Mouse (Mus musculus) telencephalon, adult 2 months (tissue): ENCODE data around the gene Tcp11l2.

Experiments
- DNase-seq: peaks from one replicate; pipeline ENCODE4 v3.0.0-alpha.2; 2011; ENCODE audit warnings: low read depth, low spot score

Gene Tcp11l2

DNA sequence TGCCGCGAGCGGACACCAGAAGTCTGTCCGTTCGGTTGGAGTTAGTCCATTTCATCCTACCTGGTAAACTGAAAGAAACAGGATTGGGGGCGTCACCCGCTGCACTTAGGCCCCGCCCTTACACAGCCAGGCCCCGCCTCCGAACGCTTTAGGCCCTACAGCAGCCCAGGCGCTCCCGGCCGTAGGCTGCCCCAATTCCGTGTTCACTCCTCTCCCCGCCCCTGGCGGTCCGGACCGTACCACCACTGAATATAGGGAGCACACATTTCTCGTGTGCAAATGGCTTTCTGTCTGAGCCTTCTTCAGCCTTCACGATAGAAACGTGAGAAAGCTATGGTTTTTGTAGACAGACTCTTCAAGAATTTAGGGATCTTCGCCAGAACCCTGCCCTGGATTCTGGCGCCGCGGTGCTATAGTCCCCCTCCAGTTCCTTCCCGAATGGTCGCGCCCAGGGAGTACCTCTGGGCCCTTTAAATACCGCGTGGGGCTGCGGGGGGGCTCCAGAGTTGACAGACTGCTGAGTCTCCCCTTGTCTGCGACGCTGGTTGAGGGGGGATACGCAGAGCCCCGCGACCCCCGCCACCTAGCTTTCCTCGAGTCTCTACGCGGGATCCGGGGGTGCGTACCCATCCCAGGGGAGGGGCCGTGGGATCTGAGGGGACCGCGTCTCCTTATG lies at the start of gene Tcp11l2:
Gene Tcp11l2 (plus strand): TSS at position 232 of the 676 bp plus-strand sequence.
- peak; percentile 94 for DNase-seq

DNA sequence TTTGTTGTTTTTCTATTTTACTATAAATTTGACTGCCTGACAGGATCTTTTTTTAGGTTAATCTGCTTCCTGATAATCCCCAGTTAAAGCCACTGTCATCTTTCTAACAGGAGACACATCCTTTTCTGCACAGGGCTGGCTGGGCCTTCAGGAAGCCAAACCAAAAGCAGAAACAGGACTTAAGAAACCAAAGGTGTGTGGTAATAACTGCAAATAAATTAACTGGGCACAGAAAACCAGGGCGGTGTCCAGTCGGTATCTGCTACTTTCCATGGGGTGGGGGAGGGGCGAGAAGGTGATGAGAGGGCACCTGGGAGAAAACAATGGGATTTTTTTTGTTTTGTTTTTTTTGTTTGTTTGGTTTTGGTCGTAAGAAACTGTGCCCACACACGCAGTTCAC lies 49.4 kb upstream of the Tcp11l2 start:
- no peak for DNase-seq

DNA sequence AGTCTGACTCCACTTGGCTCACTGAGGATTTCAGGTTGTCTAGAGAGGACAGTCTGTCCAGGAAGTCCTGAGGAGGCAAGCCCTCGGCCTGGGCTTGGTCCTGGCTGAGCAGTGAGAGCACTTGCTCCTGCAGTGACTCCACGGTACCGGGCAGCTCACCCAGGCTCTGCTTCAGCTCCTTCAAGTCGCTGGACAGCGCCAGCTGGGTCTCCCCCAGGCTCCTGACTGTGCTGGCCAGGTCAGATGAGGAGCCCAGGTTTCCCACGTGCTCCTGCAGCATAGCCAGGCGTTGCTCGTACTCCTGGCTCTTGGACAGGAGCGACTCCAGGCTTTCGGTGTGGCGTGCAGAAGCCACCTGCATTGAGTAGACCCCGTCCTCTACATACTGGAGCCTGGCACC lies 48.8 kb upstream of the Tcp11l2 start:
- DNase-seq, result no peak

DNA sequence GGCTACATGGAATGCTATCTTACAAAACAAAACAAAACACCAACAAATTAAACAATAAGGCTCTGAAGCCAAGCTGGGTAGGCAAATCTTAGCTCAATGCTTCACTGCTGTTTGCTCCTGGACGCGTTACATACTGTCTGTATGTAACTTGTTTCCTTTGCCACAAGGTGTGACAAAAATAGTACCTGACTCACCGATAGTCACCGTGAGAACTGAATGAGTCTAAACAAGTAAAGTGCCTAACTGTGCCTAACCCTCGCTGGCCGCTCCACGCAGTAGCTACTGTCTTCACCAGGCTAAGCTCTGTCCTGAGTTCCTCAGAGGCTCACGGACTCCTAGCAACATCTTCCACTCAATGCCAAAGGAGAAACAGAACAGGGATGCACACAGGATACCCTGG lies 46.0 kb upstream of the Tcp11l2 start:
- DNase-seq, result no peak

DNA sequence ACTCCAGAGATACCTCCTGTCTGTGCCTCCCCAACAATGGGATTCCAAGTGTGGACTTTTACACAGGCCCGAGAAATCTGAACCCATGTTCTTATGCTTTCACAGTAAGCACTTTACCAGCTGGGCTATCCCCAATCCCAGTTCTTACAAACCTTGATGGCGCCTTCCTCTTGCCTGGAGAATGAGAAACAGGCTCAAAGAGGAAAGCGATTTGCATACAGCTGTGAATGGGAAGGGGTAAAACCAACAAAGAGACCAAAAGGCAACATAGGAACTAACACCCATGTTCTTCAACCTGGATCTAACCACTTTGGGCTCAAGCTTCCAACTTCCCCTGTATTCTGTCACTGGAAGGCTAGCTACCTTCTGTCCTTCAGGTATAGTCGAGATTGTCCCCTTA lies 44.9 kb upstream of the Tcp11l2 start:
- no peak for DNase-seq

DNA sequence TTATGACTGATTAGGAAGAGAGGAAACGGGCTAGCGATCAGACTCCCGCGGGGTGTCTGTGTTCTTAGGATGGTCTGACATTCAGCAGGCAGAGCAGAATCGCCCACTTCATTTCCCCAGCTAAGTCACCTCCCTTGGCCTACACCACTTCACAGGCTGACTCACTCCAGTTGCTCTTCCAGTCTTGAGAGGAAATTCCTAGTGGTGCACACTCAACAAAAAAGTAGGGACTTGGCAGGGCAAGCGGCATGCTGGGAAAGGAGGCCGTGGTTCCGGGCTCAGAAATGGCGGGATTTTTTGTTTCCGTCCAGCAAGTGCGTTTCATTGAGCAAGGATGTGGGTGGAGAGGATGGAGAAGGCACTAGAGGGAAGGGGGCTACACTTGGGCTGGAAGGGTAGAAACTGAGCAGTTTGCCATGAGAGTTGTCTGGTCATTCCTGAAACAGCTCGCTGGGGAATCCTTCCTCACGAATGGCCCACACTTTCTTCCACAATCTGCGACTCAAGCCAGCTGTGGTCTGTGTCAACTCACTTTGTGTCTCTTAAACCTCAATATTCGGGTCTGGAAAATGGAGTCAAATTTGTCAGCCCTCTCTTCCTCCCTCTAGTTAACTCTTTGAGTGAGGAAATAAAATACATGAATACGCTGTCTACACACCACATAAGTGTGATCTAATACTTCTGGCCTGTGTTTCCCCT lies 44.1 kb upstream of the Tcp11l2 start:
- DNase-seq, result peak; percentile 60

DNA sequence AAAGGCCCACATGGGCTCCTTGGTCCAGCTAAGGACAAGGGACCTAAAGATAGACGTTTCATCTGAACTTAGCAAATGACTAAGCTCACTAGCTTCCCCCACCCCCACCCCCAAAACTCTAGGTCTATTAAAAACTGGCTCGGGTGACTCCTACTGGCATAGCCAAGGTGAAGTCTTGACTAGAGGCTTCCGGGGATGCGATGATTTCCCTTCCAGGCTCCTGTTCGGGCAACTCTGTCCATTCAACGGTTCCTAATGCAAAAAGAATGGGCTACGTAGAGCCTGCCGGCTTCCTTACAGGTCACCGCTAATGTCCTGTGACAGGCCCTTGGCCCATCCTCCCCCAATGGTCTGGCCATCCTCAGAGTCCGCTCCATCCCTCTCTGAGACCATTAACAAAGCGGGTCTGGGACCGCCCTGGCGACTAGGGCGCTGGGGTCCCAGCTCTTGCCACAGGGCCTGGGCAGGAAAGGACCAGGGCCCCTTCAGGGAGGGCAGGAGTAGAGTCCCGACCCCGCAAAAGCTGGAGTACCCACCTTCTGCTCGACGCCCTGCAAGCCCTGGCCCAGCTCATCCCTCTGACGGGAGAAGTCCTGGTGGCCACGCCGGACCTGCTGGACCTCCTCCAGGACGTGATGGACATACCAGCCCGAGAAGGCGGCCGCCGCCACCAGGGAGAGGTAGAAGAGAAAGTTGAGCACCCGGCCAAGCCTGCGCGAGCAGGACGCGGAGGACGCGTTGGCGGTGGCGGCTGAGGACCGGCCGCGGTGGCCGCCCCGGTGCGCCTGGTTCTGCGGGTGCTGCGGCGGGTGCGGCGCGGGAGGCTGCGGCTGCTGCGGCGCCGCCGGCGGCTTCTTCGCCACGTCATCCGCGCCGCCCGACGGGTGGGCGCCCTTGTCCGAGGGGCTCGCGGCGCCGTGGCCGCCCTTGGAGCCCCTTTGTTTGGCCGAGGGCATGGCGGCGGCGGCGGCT lies 43.2 kb upstream of the Tcp11l2 start:
- DNase-seq, result no peak

DNA sequence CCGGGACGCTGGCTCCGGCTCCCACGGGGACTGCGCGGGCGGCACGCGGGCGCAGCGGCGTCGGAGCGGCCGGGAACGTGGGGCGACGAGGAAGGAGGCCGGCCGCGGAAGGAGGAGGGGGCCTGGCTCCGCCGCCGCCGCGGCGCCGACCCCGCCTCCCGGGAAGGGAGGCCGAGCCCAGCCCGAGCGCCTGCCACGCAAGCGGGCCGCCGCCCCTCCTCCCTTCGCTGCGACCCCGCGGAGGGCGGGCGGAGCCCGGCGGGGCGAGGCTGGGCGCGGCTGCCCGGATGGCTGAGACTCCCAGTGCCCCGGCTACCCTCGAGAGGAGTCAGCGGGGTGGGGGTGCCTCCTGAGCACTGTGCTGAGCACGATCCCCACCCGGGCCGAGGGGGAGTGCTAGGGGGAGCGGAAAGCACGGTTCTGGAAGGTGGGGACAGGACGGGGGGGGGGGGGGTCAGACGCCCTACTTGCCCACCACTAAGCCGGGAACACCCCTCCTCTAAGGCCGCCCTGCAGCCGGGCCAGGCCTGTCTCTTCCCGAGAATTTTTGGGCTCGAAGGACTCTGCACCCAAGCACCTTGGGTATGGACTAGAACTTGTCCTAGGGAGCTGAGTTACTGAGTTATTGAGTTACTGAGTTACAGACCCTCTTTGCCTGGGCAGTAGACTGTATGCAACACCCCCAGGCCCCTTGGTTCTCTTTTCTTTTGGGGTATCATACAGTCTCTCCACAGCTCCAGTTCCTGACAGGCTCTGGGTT lies 42.3 kb upstream of the Tcp11l2 start, which contains the start of gene Ckap4:
Gene Ckap4 (minus strand): TSS at position 151 of the 760 bp plus-strand sequence.
- DNase-seq, result no peak

DNA sequence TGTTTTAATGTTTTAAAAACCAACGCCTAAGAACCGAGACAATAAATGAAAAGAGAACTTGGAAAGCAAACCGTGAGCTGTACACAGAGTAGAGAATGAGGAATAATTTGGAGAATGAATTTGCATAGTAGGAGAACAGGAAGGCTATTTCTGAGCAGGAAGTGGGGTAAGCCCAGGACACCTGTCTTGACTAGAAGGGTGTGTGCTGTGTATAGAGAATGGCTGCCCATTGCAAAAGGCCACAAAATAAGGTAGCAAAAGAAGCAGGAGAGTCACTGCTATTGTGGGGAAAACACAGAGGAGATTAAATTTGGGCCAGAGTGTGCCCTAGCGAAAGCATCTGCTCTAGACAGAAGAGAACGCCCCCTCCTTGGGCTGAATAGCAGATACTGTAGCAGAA lies 41.0 kb upstream of the Tcp11l2 start:
- DNase-seq, result peak; percentile 39

DNA sequence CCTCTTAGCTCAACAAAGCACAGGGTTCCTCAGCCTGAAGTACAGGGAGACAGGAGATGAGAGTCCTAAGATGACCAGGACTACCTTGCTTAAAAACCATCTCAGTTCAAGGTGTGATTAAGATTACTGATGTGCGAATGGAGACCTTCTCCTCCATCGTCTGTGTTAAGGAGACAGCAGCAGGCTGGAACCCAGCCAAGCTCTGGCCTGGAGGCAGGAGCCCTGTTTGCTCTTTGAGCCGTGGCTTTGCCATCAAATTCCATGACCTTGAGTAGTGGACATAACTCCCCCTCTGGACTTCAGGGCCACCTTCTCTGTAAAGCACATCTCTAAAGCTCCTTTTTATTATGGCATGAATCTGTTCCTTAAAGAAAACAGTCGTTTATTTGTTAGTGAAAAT lies 40.6 kb upstream of the Tcp11l2 start:
- no peak for DNase-seq

DNA sequence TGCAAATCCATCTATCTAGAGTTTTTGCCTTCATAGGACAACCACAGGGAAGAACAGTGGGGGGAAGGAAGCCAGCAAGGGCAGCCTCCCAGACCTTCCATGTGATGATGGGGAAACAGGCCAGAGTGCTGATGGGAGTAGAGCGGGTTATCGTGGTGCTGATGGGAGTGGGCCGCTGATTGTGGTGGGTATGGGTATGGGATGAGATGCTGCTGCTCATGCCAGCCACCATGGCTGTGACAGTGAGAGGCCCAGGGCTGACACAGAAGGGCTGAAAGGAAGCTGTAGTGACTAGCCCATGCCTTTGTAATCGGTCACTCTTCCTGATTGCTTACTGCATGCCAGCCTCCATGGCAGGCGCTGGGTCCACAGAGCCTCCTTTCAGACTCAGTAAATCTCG lies 36.8 kb upstream of the Tcp11l2 start:
- DNase-seq, result no peak

DNA sequence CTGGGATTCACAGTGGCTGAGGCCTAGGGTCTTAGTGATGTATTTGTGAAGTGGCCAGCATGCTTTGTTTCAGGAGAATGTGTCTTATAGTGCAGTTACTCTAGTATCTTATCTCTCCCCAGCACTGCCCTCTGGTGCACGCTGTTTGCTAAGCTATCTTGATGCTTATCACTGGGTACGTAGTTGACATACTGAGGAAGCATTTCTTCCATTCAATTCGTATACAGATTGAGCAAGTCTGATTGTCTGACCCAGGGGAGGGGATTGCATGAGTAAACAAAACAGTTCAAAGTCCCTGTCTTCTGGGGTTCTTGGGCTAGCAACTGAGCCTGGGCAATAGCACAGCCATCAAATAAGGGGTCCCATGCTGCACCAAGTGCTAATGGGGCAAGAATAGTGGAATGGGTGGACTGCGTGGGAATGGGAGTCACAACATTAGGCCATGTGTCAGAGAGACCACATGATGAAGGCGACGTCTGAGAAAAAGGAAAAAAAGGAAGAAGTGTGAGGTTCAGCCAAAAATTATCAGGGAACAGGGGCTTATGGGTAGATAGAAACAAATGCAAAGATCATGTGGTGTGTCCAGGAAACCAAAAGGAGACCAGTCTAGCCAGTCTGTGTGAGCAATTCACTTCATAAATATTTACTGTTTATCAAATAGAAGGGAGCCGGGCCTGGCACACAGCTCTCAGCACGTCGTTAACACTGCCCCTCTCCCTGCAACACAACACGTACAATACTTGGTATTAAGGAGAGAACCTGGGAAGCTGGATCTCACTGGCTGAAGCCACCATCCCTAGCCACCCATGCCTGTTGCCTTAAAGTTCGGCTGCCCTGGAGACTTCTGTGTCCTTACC lies 33.4 kb upstream of the Tcp11l2 start:
- DNase-seq, result no peak

DNA sequence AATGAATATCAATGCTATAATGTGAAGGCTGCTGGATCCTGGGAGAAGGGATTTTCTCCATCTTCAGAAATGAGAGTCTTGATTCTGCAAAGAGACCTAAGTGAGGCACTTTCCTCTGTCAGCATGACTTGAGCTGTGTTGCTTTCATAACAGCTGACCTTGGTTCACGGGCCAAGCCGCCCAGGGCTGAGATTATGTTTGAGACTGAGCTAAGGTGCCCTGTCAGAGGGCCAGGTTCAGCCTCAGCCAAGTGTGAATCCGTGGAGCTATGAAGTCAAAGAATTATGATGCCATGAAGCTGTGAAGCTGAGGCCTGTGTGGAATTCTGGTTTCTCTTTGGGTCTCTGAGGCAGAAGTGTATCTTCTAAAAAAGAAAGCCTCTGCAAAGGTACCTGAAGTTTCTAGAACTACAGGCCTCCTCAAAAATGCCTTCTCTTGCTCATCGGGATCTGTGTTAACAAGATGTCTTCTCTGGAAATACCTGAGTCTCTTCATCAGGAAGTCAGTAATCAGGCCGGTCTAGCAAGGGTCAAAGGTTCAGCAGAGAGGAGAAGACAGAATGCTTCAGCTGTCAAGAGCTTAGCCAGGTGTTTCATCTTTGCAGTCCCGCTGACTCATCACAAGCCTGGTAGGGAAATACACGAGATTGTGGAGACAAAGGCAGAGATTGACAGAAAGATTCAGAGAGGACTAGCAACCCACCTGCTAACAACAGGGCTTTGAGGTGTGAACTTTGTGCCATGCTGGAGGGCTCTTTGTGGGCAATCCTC lies 31.4 kb upstream of the Tcp11l2 start:
- no peak for DNase-seq

DNA sequence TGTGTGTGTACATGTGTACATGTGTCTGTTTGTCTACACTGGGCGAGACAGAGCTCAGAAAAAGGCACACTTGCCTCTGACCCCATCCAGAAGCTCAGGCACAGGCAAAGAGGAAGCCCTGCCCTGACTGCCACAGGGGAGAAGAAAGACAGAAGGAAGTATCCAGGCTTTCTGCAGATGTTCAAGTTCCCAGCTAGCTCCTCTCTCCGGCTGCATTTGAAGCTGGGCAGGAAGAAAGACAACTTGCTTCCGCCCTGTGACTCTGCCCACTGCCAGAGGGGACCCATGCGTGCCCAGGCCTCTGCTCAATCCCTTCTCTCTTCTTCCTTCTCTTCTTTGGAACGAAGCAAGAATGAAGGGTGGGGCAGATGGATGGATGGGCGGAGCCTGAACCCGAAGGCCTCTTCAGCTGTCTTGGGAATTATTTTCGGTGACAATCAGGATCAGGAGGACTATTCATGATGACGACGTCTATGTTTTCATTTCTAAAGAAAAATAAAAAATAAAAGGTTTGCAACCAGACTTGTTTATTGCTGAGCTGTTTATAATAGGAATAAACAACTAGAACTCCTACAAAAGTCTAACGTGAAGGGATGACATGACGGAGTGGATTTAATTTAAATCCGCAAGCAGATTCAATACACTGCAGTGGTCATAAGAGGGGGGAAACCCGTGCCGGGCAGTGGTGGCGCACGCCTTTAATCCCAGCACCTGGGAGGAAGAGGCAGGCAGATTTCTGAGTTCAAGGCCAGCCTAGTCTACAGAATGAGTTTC lies 27.1 kb upstream of the Tcp11l2 start:
- DNase-seq, result no peak

DNA sequence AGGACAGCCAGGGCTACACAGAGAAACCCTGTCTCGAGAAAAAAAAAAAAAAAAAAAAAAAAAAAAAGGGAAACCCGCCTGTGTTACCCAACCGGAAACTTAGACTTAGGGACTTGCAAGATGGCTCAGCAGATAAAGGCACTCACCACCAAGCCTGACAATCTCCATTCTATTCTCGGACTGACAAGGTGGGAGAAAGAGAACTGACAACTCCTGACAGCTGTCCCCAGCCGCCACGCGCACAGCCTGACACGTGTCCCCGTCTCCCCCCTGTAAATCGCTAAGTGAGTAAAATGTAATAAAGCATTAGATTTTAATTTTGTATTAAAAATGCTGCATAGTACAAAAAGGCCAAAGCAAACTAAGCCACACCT lies 26.5 kb upstream of the Tcp11l2 start:
- no peak for DNase-seq

DNA sequence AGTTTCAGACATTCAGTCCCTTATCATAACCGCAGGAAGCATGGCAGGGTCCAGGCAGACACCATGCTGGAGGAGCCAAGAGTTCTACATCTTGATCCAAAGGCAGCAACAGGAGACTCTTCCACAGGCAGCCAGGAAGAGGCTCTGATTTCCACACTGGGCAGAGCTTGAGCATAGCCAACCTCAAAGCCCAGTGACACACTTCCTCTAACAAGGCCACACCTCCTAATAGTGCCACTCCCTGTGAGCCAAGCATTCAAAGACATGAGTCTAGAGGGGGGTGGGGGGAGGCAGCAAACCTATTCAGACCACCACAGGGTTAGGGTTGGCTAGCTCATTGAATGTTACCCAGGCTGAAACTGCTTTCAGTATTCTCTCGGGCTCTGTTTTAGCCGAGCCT lies 24.6 kb upstream of the Tcp11l2 start:
- DNase-seq, result no peak

DNA sequence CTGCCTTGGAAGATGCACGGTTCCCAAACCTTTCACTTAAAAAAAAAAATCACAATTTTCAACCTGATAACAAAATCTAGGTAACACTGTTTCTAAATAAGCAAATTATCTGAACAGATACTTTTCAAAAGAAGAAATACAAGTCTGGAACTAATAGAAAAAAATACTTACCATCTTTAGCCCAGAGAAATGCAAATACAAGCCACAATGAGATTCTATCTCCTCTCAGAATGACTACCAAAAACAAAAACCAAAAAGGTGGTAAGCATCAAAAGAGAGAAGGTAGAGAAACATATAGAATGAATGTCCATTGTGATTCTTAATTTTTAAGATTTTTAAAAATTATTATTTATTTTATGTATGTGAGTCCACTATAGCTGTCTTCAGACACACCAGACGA lies 23.9 kb upstream of the Tcp11l2 start:
- no peak for DNase-seq

DNA sequence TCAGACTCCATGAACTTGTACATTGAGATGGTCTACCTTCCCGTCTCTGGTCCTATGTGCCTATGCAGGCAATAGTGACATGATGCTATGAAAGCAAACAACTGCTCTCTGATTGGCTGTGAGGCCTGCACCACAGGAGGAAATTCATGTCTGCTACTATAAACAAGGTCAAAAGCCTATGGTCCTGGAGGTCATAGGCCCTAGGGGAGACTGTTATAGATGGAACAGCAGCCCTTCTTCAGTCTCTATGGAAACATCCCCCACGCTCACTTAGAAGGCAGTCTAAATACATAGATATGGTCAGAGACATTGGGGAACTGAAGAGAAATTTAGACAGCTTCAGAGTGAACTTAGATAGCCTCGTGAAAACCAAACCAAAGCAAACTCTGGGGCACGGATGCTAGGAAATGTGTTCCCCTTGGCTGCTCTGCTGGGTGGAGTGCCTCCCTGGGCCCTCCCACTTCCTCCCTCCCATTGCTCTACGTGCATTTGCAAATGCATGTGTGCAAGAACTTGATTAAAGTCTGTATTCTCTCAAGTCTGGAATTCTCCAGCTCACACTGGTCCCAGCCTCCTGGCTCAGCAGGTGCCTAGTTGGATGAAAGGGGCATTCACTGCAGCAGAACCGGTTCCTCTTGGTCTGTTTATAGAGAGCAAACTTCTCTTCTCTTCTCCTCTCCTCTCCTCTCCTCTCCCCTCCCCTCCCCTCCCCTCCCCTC lies 22.0 kb upstream of the Tcp11l2 start:
- no peak for DNase-seq
